Mouse (Mus musculus) lung, postnatal 0 days (tissue): ENCODE results near the gene Slc7a15. TPM values are rescaled to one million over a fixed set of nuclear protein-coding genes. Genes with fewer than 3 reads are reported as not detected.

Experiments
- ATAC-seq: fragments of 200-750 bp; cut with Nextera tagmentation; 2 replicates; pipeline ENCODE4 v1.8.0; 2017; ENCODE audit warnings: moderate library complexity
- DNase-seq: peaks from one replicate; pipeline ENCODE4 v3.0.0-alpha.2; 2016; ENCODE audit warnings: low spot score
- H3K27ac ChIP-seq: fragments of 300-500 bp; sonication (generic); 2 replicates; pipeline ENCODE4 v1.5.1; 2014; ENCODE audit warnings: antibody characterized with exemption, mild to moderate bottlenecking, low read length, mixed read lengths
- H3K27me3 ChIP-seq: fragments of 300-500 bp; sonication (generic); replicated peaks from 2 replicates; pipeline ENCODE4 v1.6.1; 2014; ENCODE audit warnings: low read length, mixed read lengths; ENCODE audit not compliant: insufficient read depth
- H3K36me3 ChIP-seq: fragments of 300-500 bp; sonication (generic); 2 replicates; pipeline ENCODE4 v1.6.1; 2014; ENCODE audit warnings: low read length, mixed read lengths; ENCODE audit not compliant: insufficient read depth
- H3K4me1 ChIP-seq: fragments of 300-500 bp; sonication (generic); 2 replicates; pipeline ENCODE4 v1.6.1; 2014; ENCODE audit warnings: antibody characterized with exemption, low read depth, low read length, mixed read lengths; ENCODE audit not compliant: insufficient read depth
- H3K4me2 ChIP-seq: fragments of 300-500 bp; sonication (generic); replicated peaks from 2 replicates; pipeline ENCODE4 v1.6.1; 2014; ENCODE audit warnings: low read depth, mild to moderate bottlenecking, low read length, moderate library complexity, mixed read lengths
- H3K4me3 ChIP-seq: fragments of 300-500 bp; sonication (generic); 2 replicates; pipeline ENCODE4 v1.5.1; 2014; ENCODE audit warnings: low read depth, low read length
- H3K9ac ChIP-seq: fragments of 300-500 bp; sonication (generic); replicated peaks from 2 replicates; pipeline ENCODE4 v1.6.1; 2014; ENCODE audit warnings: low read depth, mild to moderate bottlenecking
- H3K9me3 ChIP-seq: fragments of 300-500 bp; sonication (generic); 2 replicates; pipeline ENCODE4 v1.6.1; 2016; ENCODE audit warnings: low read length, mixed read lengths
- CTCF ChIP-seq: IDR thresholded peaks from 2 replicates; pipeline ENCODE4 v1.5.1; 2016; ENCODE audit warnings: antibody characterized with exemption, mild to moderate bottlenecking
- EP300 ChIP-seq: IDR thresholded peaks from 2 replicates; pipeline ENCODE4 v1.6.1; 2016; ENCODE audit warnings: antibody characterized with exemption, mild to moderate bottlenecking, control low read depth
- WGBS: fragments of 180-500 bp; shearing (Covaris S2); extraction: QIAGEN DNeasy Blood & Tissue Kit; methylation state at CpG from one replicate; pipeline ENCODE4 v1.1.7; 2014; 5-methylcytosine and 5-hydroxymethylcytosine counted together
- polyA plus RNA-seq: library from polyadenylated mRNA; unstranded; fragments of >200 nt; fragmentation: Nextera tagmentation; extraction: Ambion mirVana; gene quantifications from 2 replicates; pipeline ENCODE4 v1.2.1, GENCODE M21; 2015

Gene Slc7a15
- polyA plus RNA-seq, 1 experiment from 2014 or later = not detected

GRCm38 (mm10) chr12:8510317-8510988 lies 88.4 kb downstream of the Slc7a15 start:
- no peak overlapping the region for H3K4me3 ChIP-seq
- H3K27ac ChIP-seq = no peak overlapping the region; the same call in 1 of the 2 replicates
- DNase-seq = peak; percentile 61
- H3K9ac ChIP-seq = no peak overlapping the region
- no peaks in the 10 kb centered on the region; the same call in 1 of the 2 replicates for H3K27me3 ChIP-seq
- no peaks in the 10 kb centered on the region for H3K9me3 ChIP-seq
- 53% methylated on average over 6 of the region's 6 CpGs for WGBS
- H3K4me1 ChIP-seq = peaks cover 7% of the 10 kb centered on the region; the same call in 1 of the 2 replicates
- ATAC-seq = 0 out of 2 replicates have a peak, but pooled peaks have one; percentile 14
- TF ChIP-seq EP300 = no peak
- no peak for TF ChIP-seq CTCF
- H3K4me2 ChIP-seq = no peak overlapping the region
- no peaks in the 10 kb centered on the region for H3K36me3 ChIP-seq

GRCm38 (mm10) chr12:8509693-8510092 lies 89.2 kb downstream of the Slc7a15 start:
- no peak overlapping the region for H3K4me3 ChIP-seq
- ATAC-seq (peak; percentile 74), DNase-seq (peak; percentile 92)
- H3K4me1 ChIP-seq = peaks cover 7% of the 10 kb centered on the region; the same call in 1 of the 2 replicates
- WGBS = 47% methylated on average over 5 of the region's 5 CpGs
- no peak overlapping the region for H3K9ac ChIP-seq
- no peak for TF ChIP-seq CTCF
- peak; percentile 53; the same call in 1 of the 2 replicates for TF ChIP-seq EP300
- H3K27ac ChIP-seq = no peak overlapping the region; the same call in 1 of the 2 replicates
- no peak overlapping the region for H3K4me2 ChIP-seq
- no peaks in the 10 kb centered on the region for H3K9me3 ChIP-seq
- H3K36me3 ChIP-seq = no peaks in the 10 kb centered on the region
- no peaks in the 10 kb centered on the region; the same call in 1 of the 2 replicates for H3K27me3 ChIP-seq

GRCm38 (mm10) chr12:8506954-8507707 lies 91.7 kb downstream of the Slc7a15 start:
- Histone ChIP-seq H3K27ac (peak overlapping the region; percentile 54), H3K9me3 (no peaks in the 10 kb centered on the region), H3K4me2 (no peak overlapping the region), H3K36me3 (no peaks in the 10 kb centered on the region), H3K4me1 (peaks cover 7% of the 10 kb centered on the region; the same call in 1 of the 2 replicates), H3K9ac (no peak overlapping the region), H3K4me3 (no peak overlapping the region), H3K27me3 (no peaks in the 10 kb centered on the region; the same call in 1 of the 2 replicates)
- DNase-seq (peak; percentile 86), ATAC-seq (peak; percentile 71)
- TF ChIP-seq EP300 = peak; percentile 65
- TF ChIP-seq CTCF = no peak
- 44% methylated on average over 9 of the region's 9 CpGs for WGBS

GRCm38 (mm10) chr12:8504131-8504530 lies 94.7 kb downstream of the Slc7a15 start:
- H3K4me3 ChIP-seq = no peak overlapping the region
- H3K9ac ChIP-seq = no peak overlapping the region
- no peaks in the 10 kb centered on the region for H3K36me3 ChIP-seq
- H3K27ac ChIP-seq = no peak overlapping the region
- no peaks in the 10 kb centered on the region for H3K27me3 ChIP-seq
- ATAC-seq = no peak
- DNase-seq = no peak
- TF ChIP-seq CTCF = no peak
- TF ChIP-seq EP300 = no peak
- H3K4me2 ChIP-seq = no peak overlapping the region
- 79% methylated on average over 6 of the region's 6 CpGs for WGBS
- peaks cover 8% of the 10 kb centered on the region; the same call in 1 of the 2 replicates for H3K4me1 ChIP-seq
- H3K9me3 ChIP-seq = no peaks in the 10 kb centered on the region

GRCm38 (mm10) chr12:8502546-8502945 lies 96.3 kb downstream of the Slc7a15 start:
- peak; percentile 86 for DNase-seq
- no peak overlapping the region for H3K9ac ChIP-seq
- H3K27me3 ChIP-seq = no peaks in the 10 kb centered on the region
- no peak overlapping the region for H3K27ac ChIP-seq
- WGBS = 12% methylated on average over 6 of the region's 6 CpGs
- H3K36me3 ChIP-seq = no peaks in the 10 kb centered on the region
- peaks cover 8% of the 10 kb centered on the region; the same call in 1 of the 2 replicates for H3K4me1 ChIP-seq
- no peak for ATAC-seq
- H3K9me3 ChIP-seq = no peaks in the 10 kb centered on the region
- TF ChIP-seq CTCF (peak; percentile 68), EP300 (peak; percentile 61)
- H3K4me2 ChIP-seq = no peak overlapping the region
- H3K4me3 ChIP-seq = no peak overlapping the region
